Mouse (Mus musculus) gastrocnemius, adult 2 months (tissue): ENCODE measurements around the gene Atf3. TPM values are rescaled to one million over a fixed set of nuclear protein-coding genes. Genes with fewer than 3 reads are reported as not detected.

Source experiments
- DNase-seq: peaks from one replicate; pipeline ENCODE4 v3.0.0; 2022
- H3K27ac ChIP-seq: fragments of 200-600 bp; 2 replicates; pipeline ENCODE4 v1.8.1; 2022; ENCODE audit warnings: mild to moderate bottlenecking
- H3K4me3 ChIP-seq: fragments of 200-600 bp; 2 replicates; pipeline ENCODE4 v1.8.1; 2022; ENCODE audit warnings: mild to moderate bottlenecking, moderate library complexity
- CTCF ChIP-seq: fragments of 200-600 bp; IDR thresholded peaks from 2 replicates; pipeline ENCODE4 v1.8.1; 2022; ENCODE audit warnings: antibody characterized with exemption, mild to moderate bottlenecking, moderate library complexity
- intact Hi-C: fragments of 180-260 bp; cut with DNase I; formaldehyde crosslinking; loops from one replicate; pipeline ENCODE4 v1.15.1; 2025
- total RNA-seq, 2 experiments: library from RNA; stranded (reverse); gene quantifications; 2 replicates each; pipeline ENCODE4 v1.2.3; 2021

Atf3 gene
- total RNA-seq, 2 experiments from 2014 or later = 2.7 to 7.2 TPM

- intact Hi-C loops = no loop called here
- Histone ChIP-seq H3K4me3 (no peak overlapping the region), H3K27ac (no peak overlapping the region)
- TF ChIP-seq CTCF = no peak
- DNase-seq = no peak
These were observed 94.1 kb downstream of the Atf3 start for GRCm38 (mm10) chr1:191123696-191124095.

GRCm38 (mm10) chr1:191122744-191123143 lies 95.1 kb downstream of the Atf3 start:
- H3K4me3 ChIP-seq = no peak overlapping the region
- no peak for TF ChIP-seq CTCF
- H3K27ac ChIP-seq = no peak overlapping the region
- no peak for DNase-seq
- intact Hi-C loops = no loop called here

Other genes starting within 250 kb of the Atf3 start
- gene Vash2, start 238.7 kb downstream of the Atf3 start, total RNA-seq = under 1 TPM; 0.20 to 0.66 TPM
- 10 to 100 TPM; 13.0 to 16.2 TPM for gene Flvcr1, start 191.9 kb downstream of the Atf3 start, total RNA-seq
- gene Spata45, start 181.4 kb downstream of the Atf3 start, total RNA-seq = not detected
- gene Tatdn3, start 155.1 kb downstream of the Atf3 start, total RNA-seq = 10 to 100 TPM; 14.4 to 15.2 TPM
- under 1 TPM; 0.05 to 0.08 TPM for gene Nsl1, start 155.0 kb downstream of the Atf3 start, total RNA-seq
- under 1 TPM in 1 of 2 experiments, not detected in 1; 0.38 TPM for gene Batf3, start 120.2 kb downstream of the Atf3 start, total RNA-seq
- not detected for gene Fam71a, start 53.2 kb downstream of the Atf3 start, total RNA-seq
- gene Nenf, start 100.2 kb upstream of the Atf3 start, total RNA-seq = 10 to 100 TPM; 68.3 to 69.6 TPM
- 1 to 10 TPM; 1.2 to 1.4 TPM for gene Tmem206, start 107.9 kb upstream of the Atf3 start, total RNA-seq
- gene Ppp2r5a, start 185.2 kb upstream of the Atf3 start, total RNA-seq = 10 to 100 TPM; 65.0 to 80.1 TPM